Mouse (Mus musculus) frontal cortex, postnatal 14 days (tissue): ENCODE measurements at regions not wholly inside any gene's neighbourhood (a gene's known extent, or its start where the extent isn't known, plus 50 kb on each side); places are given as distances from the start of the nearest gene placed in this dataset.

ENCODE experiments used
- DNase-seq, 2 experiments: peaks; one replicate each; pipeline ENCODE4 v3.0.0; 2022; ENCODE audit warnings: low spot score in 2 of 2

DNA sequence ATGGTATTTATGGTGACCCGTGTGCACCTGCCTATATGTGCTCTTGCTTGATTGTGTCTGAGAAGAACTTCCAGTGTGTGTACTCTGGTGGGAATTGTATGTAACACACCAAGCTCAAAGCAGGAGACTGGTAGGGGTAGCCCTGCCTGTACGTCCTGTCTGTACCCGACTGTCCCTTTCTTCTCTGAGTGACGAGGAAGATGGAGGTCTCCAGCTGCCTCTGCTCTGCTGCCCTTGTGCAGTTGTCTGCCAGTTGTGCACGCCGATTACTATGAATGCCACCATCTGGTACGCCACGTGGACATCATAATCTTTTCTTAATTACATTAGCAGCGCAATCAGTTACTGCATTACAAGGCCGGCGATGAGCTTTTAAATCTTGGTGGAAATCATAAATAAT is 53.6 kb upstream of the Mvb12b start:
- no peak for DNase-seq

DNA sequence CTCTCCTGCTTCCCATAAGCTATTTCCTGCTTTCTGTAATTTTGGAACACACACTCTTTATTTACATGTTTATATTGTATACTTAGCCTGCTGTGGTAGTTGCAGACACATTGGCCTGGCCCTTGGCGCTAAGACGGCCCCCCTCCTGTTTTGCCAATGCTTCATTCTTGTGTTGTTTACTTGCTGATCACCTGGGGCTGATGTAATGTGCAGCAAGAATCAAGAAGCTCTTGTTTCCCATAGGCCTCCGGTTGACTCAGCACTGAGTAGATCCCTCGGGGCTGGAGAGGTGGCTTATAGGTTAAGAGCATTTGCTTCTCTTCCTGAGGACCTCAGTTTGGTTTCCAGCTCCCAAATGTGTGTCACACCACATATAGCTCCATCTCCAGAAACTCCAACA is 52.1 kb upstream of the Mvb12b start:
- DNase-seq: no peak
